Mouse (Mus musculus): ENCODE results near the gene Gm13090.

- TF ChIP-seq CTCF (IDR thresholded peaks at IDR 0.05) (no peak), EP300 (IDR thresholded peaks at IDR 0.05) (no peak)
Observed at GRCm38 (mm10) chr4:151089270-151089669, at the start of gene Gm13090.

All from lung, postnatal 0 days (tissue).